Mouse (Mus musculus) gonadal fat pad, adult 2 months (tissue): ENCODE results near the gene Slc25a39. TPM values are rescaled to one million over a fixed set of nuclear protein-coding genes. Genes with fewer than 3 reads are reported as not detected.
"Not testable (repeated sequence)": the region's sequence is repeated elsewhere in the genome, so short reads cannot be mapped to it uniquely, and the experiment has no call there.

Source experiments
- DNase-seq: peaks from one replicate; pipeline ENCODE4 v3.0.0-alpha.2; 2012; ENCODE audit warnings: low read depth
- polyA plus RNA-seq: library from polyadenylated mRNA; depleted of rRNA; stranded (reverse); fragments of >200 nt; gene quantifications from 2 replicates; pipeline ENCODE4 v1.2.3, GENCODE M21; 2012

Slc25a39 gene
- polyA plus RNA-seq, 1 experiment, result 389 TPM

DNA sequence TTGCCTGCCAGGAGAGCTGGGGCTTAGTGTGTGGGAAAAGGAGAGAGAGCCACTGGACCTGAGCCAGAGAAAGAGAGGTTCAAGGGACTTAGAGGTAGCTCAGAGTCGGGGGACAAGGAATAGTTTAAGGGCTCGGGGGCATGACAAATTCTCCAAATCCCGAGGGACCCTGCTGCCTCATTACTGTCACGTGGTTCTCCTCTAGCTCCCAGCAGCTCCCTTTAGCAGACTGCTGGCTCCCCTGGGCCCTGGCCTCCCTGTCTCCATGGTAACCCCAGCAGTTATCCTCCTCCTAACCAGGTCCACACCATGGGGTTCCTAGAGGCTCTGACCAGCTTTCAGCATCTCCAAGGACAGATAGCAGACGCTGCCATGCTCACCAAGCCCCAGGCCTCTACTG lies 12.5 kb downstream of the Slc25a39 start:
- DNase-seq, result no peak

DNA sequence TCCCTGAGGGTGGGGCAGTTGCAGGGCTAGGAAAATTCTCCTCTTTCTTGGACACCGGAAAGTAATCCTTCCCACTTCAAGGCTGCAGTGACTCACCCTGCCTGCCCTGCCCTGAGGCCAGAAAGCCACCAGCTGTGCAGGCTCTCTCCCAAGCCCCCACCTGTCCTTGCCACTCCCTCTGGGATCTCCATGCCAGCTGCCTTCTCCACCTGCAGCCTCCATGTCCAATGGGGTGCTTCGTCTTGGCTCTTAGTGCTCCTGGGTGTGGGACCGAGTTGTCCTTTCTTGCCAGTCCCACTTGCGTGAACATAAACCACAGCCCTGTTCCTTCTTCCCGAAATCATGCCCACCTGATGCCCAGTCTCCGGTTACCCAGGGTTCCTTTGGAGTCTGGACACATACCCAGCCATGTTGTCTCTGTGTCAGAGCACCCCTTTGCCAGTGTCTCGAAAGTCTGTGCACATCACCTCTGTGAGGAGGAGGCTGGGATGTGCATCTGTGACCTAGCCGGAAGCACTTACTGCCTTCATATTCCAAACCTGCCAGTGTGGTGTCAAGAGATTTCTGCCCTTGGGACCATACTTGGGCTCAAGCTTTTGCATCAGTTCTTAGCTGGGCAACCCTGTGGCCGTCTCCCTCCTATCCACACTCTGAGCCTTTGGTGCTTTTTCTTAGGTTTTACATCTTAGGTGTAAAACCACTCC lies 13.2 kb downstream of the Slc25a39 start:
- DNase-seq, result no peak

DNA sequence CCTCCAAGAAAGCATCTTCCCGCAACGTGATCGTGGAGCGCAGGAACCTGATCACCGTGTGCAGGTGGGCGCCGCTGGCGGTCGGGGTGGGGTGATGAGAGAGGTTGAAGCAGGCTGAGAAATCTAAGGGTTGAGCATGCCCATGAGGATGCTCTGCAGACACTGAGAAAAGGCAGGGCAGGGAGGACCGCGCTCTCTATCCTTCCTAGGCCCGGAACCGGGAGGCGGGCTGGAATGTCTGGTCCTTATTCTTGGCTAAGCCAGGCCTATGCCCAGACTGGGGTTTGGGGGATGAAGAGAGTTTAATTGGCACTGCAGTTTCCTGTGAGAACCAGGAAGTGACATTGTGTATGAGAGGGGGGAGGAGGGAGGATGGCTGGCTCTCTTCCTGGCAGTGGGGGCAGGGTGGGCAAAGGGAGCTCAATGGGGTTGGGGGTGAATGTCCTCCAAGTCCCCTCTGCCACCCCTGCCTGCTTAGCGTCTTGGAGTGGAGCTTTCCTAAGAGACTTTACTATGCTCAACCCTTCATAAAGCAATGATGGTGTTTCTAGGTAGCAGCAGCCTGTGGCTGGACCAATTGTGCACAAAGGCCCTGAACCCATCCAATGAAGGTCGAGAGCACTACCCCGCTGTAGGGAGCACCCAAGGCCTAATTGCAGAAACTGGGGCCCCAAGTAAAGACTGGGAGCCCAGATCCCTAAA lies 13.9 kb downstream of the Slc25a39 start:
- DNase-seq, result no peak

DNA sequence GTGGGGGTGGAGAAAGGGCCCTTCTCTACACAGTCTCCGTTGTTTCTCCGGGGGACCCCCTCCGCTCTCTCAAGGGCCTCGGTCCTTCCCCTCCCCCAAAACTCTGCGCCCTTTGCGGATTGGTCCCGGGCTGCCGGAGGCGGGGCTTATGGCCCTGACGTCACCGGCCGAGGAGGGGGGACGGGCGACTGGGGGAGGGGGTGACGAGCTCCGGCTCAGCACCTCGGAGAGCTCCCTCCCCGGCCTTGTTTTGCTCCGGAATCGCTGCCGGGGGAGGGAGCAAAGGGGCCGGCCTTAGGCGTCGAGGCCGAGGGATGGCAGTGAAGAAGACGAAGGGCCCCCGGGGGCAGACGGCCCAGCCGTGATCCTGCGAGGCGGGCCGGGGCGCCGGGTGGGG lies 14.5 kb downstream of the Slc25a39 start, which contains the start of gene Rundc3a:
TSS of gene Rundc3a (plus strand) at position 166 of the 397 bp plus-strand sequence.
- no peak for DNase-seq

DNA sequence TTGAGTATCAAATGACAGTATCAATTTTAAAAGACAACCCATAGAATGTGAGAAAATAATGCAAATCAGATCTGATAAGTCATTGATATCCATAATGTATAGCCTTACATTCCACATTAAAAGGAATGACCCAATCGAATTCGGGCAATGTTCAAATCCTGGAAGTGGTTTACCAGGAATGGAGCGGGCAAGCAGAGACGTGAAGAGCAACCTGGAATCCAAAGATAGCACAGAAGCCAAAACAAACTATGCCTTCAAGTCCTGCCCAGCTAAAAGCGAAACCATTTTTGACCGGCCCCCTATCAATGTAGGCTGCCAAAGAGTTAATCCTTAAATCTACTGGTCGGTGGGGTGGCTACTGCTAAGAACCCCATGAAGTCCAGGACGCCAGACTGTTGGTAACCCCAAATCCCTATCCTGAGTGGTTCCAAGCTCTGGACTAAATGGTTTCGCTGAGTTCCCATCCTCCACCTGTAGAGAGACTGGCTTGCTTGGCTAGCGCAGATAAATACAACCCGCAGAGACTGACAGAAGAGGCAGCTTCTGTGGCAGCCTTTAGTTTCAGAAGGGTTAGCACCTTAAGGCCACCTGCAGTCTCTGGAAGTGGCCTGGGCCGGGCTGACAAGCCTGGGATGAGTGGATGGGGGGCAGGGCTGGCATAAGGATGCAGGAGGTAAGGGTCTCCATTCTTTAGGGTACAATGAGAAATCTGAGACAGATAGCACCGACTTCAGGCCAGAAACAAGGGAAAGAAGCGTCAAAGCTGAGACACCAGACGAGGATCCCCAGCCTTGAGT lies 15.1 kb downstream of the Slc25a39 start:
- no peak for DNase-seq

DNA sequence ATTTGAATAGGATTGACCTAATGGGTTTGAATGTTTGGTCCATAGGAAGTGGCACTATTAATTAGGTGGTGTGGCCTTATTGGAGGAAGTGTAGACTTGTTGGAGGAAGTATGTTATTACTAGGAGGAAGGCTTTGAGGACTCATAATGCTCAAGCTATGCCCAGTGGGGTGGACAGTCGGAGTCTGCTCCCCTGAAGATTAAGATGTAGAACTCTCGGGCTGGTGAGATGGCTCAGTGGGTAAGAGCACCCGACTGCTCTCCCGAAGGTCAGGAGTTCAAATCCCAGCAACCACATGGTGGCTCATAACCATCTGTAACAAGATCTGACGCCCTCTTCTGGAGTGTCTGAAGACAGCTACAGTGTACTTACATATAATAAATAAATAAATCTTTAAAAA lies 18.3 kb downstream of the Slc25a39 start:
- DNase-seq, result not testable (repeated sequence)

DNA sequence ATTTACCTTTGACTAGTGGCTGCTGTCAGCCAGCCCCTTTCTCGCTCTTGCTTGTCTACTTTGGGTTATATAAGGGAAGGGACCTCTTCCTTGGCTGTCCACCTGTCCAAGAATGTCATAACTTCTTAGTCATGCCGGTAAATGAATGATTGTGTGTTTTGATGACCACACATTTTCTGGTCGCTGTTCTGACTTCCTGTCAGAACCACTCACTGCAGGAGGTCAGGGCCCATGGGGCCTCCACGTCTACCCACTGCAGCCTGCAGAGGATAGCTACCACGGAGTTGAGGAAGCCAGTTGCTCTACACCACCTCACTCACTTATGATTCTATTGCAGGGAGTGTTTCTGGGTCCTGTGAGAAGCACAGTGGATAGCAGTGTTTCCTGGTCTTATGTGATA lies 21.6 kb downstream of the Slc25a39 start:
- no peak for DNase-seq

DNA sequence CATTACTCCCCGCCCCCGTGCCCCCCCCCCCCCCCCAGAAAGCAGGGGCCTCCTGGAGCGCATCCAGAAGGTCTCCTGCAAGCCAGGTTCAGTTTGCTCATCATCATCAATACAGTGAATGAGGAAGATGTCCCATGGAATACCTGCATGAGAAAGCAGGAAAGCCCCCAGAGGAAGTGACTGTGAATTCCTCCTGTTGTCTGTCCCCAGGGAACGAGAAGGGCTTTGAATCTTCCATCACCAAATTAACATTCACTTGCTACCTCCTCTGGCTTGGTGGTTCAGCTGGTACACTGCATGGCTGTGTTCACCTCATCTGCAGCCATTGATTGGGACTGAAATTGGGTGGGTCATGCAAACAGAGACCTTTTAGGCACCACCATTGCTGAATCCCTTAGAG lies 22.7 kb downstream of the Slc25a39 start:
- DNase-seq, result no peak

DNA sequence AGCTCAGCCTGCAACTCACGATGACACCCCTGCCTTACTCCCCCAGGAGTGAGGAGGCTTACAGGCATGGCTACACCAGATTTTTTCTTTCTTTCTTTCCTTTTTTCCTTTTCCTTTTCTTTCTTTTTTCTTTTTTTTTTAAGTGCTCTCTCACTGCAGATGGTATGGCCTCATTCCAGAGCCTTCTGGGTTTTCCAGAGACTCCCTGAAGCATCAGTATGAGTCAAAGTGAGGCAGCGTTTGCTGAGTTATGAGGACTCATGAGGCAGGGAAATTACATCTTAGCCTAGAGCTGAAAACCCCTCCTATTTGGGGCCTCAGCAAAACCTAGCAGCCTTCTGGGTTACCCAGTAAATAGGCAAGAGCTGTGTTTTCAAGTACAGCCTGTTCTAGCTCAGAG lies 23.3 kb downstream of the Slc25a39 start:
- no peak for DNase-seq

DNA sequence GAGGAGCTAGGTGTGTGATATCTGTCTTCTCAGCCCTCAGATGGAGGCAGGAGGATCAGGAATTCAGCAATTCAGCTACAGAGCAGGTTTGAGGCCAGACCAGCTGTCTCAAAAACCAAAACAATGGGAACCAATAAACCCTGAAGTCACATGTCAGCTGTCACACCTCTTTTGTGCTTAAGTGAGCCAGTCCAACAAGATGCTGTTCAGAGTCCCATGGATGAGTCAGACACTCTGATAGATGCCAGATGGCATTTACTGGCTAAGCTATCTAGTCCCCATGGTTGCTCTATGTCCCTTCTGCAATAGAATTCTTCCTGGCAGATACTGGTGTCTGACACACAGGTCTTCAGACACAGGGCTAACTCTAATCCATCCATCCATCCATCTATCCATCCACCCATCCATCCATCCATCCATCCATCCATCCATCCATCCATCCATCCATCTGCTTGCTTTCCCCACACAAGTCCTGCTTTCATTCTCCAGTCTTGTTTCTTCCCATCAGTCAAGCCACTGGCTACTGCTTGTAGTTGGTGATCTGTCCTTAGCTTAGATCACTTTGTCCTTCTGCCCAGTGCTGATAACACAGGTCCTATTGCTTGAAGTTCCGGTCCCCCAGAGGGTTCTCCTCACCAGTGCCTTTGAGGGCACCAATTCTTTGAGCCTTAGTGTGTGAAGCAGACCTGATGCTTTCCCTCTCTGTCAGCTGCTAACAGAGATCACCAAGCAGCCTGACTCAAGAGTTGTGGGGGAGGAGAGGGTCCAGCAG lies 24.2 kb downstream of the Slc25a39 start:
- DNase-seq, result no peak

DNA sequence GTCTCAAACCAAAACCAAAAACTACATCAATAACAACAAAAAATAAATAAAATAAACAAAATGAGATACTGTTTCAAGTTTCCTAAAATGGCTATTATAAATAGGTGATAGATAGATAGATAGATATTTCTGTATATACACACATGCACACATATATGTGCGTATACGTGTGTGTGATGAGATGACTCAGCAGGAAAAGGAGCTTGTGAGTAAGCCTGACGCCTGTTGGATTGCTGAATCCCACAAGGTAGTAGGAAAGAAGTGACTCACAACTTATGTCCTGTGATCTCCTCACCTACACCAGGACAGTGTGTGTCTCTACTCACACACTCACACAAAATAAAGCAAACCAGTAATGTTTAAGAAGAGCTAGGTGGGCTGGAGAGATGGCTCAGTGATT lies 25.0 kb downstream of the Slc25a39 start:
- no peak for DNase-seq

DNA sequence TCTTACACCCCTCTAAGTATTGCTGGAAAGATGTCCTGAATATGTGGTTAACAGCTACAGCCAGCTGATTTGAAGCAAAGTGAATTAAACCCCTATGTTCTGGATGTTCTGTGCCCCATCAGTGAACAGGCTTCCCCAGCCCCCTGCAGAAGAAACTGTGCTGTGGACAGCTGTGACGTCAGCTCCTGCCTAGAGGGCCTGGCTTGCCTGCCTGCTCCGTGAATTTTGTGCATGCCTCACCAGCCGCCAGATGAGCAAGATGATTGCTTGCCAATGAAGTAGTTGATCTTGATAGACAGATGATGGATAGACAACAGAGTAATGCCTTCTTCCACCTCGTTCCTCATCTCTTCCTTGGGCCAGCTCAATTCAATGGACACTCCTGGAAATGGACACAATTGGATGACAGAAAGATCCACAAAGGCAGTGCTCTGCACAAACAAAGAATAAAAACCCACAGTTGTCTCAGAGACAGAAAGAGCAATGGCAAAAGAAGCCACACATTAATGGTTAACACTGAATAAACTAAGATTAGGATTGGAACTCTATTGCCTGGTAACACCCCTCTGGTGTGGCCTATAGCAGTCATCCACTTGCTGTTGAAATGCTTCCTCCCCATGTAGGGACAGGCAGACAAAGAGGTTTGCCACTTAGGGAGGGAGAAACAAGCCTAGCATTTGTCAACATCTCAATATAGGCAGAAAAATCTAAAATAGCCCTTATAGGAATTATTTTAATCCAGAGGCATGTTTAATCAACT lies 26.2 kb downstream of the Slc25a39 start:
- no peak for DNase-seq

DNA sequence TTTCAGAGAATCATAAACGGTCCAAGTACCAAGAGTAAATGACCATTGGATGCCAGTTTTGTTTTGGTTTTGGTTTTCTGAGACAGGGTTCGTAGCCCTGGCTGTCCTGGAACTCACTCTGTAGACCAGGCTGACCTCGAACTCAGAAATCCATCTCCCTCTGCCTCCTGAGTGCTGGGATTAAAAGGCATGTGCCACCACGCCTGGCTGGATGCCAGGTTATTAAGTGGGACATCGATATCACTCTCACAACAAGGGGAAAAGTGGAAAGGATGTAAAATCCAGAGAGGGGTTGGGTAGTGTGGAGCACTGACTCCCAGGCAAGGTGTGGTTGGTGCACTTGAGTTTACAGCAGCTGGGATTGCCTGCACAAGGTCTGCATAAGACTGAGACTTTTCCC lies 27.7 kb downstream of the Slc25a39 start:
- DNase-seq, result no peak

DNA sequence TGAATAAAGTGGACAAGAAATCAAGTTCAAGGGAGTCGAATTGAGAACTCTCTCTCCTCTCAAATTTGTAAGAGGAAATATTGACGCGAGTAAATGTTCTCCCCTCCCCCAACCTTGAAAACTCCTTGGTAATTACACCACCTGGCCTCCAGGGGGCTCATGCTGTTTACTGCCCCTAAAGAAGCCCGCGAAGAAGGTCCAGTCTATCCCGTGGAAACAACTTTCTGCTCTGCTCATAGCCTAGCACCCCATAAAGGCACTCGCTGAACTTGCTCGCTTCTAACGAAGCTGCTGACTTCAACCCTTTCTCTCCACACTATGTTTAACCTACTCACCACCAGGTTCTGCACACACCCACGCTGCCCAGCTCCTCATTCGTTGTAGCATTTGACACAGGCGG lies 30.6 kb downstream of the Slc25a39 start:
- no peak for DNase-seq

DNA sequence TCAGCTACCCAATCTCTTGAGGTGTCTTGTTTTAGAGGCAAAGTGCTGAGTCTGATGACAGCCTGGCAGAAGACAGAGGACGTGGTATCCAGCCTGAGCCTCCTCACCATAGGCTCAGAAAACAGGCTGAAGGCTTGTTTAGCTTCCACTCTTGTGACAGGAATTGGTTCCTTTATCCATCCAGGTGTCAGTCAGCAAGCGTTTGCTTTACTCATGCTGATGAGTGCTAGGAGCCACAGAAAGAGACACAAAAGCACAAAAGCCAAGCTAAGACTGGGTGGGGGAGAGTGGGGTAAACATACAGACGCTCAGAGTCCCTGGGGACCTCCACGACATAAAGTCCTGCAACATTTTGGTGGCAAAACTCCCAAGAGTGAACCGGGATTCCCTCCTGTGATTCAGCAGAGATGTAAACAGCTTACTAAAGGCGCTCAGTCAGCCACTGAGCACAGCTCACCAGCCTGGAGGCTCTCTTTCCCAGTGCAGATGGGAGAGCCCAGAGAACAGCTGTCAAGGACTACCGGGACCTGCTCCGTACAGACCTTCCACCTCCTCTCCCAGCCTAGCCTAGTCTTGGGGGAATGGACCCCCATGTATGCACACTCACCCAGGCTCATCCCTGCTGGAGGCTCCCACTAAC lies 31.4 kb downstream of the Slc25a39 start:
- no peak for DNase-seq

DNA sequence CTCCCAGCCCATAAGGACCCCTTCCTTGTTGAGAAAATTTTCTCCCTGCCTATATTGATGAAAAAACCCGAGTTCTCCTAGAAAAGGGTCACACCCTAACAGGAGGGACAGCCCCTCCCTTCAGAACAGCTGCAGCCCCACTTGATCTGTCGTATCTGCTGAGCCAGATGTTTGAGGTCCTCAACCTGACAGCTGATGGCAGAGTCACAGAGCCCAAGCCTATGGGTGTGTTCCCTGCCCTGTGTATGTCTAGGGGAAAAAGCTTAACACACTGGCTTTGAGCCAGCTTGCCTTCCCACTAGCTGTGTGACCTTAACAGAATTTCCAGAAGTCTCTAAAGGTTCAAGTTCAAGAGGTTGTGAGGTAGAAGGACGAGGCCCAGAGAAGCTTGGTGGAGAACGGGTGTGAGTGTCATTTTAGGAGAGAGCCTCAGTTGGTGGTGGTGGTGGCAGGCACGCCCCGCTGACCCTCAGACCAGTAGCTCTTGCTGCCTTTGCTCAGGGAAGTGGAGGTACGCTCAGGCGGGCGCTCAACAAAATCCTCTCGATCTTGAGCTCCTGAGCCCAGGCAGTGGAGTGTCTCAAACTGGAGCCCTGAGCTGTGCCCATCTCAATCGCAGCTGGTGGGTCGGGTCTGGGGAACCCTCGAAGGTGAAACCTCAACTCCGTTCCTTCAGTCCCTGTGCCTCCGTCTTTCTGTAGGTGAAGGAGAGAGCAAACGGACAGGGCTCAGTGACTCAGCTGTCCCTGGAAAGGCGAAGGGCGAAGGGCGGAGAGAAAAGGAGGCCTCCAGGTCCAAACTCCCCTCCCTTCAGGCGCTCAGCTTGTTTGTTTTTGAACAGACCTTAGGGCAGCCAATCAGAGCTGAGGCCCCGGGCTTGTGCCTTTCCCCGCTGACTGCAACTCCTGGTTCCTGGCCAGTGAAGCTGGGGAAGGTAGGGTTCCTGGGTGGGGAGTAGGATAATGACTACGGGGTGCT lies 32.3 kb downstream of the Slc25a39 start:
- no peak for DNase-seq

DNA sequence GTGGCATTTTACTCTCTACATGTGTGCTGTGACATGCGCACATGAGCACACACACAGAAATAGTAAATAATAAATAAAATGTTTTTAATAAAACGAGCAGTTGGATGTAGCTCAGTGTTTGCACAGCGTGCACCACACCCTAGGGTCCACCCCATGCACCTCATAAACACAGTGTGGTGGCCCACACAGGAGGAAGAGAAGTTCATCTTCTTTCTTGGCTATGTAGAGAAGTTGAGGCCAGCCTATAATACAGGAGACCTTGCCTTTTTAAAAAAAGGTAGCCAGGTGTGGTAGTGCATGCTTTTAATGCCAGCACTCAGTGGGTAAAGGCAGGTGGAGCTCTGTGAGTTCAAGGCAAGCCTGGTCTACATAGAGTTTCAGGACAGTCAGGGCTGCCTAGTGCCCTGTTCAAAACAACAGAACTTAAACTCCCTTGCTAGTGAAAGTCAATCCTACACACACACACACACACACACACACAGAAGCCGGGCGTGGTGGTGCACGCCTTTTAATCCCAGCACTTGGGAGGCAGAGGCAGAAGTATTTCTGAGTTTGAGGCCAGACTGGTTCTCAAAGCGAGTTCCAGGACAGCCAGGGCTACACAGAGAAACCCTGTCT lies 33.5 kb downstream of the Slc25a39 start:
- DNase-seq, result no peak

DNA sequence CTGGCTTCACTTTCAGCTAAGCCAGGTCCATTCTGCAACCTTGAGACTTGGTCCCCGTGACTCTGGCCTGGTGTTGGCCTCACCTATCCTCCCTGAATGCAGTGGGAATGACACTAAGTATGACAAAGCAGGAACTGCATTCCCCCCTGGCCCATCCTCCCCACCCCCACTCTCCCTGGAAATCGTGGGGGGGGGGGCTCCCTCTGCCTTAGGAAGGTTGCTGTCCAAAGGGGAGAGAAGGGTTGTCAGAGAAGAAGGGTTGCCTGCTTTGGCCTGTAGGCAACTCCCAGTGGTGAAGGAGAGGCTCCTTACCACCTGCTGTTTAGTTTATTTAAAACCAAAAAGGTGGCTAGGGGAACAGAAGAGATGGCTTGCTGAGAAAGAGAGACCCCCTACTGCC lies 34.1 kb downstream of the Slc25a39 start:
- no peak for DNase-seq

DNA sequence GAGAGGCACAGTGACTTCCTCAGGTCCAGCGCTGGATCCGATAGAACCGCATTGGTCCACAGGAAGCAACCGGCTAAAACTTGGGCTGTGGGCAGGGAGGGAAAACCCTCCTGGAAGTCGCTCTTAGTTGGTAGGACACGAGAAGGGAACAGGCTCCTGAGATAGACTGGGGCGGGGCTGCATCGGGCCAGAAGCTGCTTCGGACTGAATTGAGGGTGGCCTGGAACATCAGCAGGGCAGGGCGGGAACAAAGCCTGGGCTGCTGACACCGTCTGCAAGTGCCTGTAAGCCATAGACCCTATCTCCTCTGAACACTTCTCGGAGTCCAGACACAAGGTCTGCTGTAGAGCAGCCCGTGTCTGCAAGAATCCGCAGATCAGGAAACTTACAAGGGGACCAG lies 34.8 kb downstream of the Slc25a39 start:
- no peak for DNase-seq
